Mouse (Mus musculus): Measurements from ENCODE around the gene Shld2. TPM values are rescaled to one million over a fixed set of nuclear protein-coding genes. Genes with fewer than 3 reads are reported as not detected.
"Not testable (repeated sequence)": the region's sequence is repeated elsewhere in the genome, so short reads cannot be mapped to it uniquely, and the experiment has no call there.

The Shld2 gene
- polyA plus RNA-seq, 1 experiment from 2014 or later = 8.6 TPM

GRCm38 (mm10) chr14:34288396-34288795 is 21.9 kb downstream of the Shld2 start:
- H3K4me1 ChIP-seq (ENCODE audit: control insufficient read depth, insufficient read depth, low read length) = no peaks in the 10 kb centered on the region
- H3K36me3 ChIP-seq (ENCODE audit: control insufficient read depth, insufficient read depth, low read length) = no peaks in the 10 kb centered on the region
- WGBS = 62% methylated on average over 2 of the region's 2 CpGs
- H3K4me3 ChIP-seq (ENCODE audit: low read depth, low read length) = no peak overlapping the region
- H3K27ac ChIP-seq (ENCODE audit: low read length) = no peak overlapping the region
- H3K27me3 ChIP-seq (ENCODE audit: control insufficient read depth, insufficient read depth, low read length) = no peaks in the 10 kb centered on the region
- H3K4me2 ChIP-seq (replicated peaks; ENCODE audit: low read depth, low read length) = no peak overlapping the region
- H3K9me3 ChIP-seq (ENCODE audit: control insufficient read depth, low read depth, low read length) = no peaks in the 10 kb centered on the region
- no peak overlapping the region for H3K9ac ChIP-seq (replicated peaks; ENCODE audit: low read depth, low read length)
- ATAC-seq (ENCODE audit: insufficient number of reproducible peaks, insufficient read depth, low FRiP score, low read depth) = no peak

GRCm38 (mm10) chr14:34281736-34282269 is 28.5 kb downstream of the Shld2 start:
- ATAC-seq (ENCODE audit: insufficient number of reproducible peaks, insufficient read depth, low FRiP score, low read depth) = no peak
- Histone ChIP-seq H3K4me2 (replicated peaks; ENCODE audit: low read depth, low read length) (no peak overlapping the region), H3K36me3 (ENCODE audit: control insufficient read depth, insufficient read depth, low read length) (no peaks in the 10 kb centered on the region), H3K27me3 (ENCODE audit: control insufficient read depth, insufficient read depth, low read length) (no peaks in the 10 kb centered on the region), H3K4me3 (ENCODE audit: low read depth, low read length) (no peak overlapping the region), H3K9me3 (ENCODE audit: control insufficient read depth, low read depth, low read length) (no peaks in the 10 kb centered on the region), H3K27ac (ENCODE audit: low read length) (no peak overlapping the region), H3K4me1 (ENCODE audit: control insufficient read depth, insufficient read depth, low read length) (no peaks in the 10 kb centered on the region), H3K9ac (replicated peaks; ENCODE audit: low read depth, low read length) (no peak overlapping the region)
- WGBS = 96% methylated on average over 5 of the region's 5 CpGs

- 78% methylated on average over 2 of the region's 2 CpGs for WGBS
- H3K4me2 ChIP-seq (replicated peaks; ENCODE audit: low read depth, low read length) = no peak overlapping the region
- H3K27me3 ChIP-seq (ENCODE audit: control insufficient read depth, insufficient read depth, low read length) = no peaks in the 10 kb centered on the region
- ATAC-seq (ENCODE audit: insufficient number of reproducible peaks, insufficient read depth, low FRiP score, low read depth) = no peak
- no peaks in the 10 kb centered on the region for H3K36me3 ChIP-seq (ENCODE audit: control insufficient read depth, insufficient read depth, low read length)
- no peaks in the 10 kb centered on the region for H3K9me3 ChIP-seq (ENCODE audit: control insufficient read depth, low read depth, low read length)
- no peaks in the 10 kb centered on the region for H3K4me1 ChIP-seq (ENCODE audit: control insufficient read depth, insufficient read depth, low read length)
- no peak overlapping the region for H3K9ac ChIP-seq (replicated peaks; ENCODE audit: low read depth, low read length)
- H3K27ac ChIP-seq (ENCODE audit: low read length) = no peak overlapping the region
- no peak overlapping the region for H3K4me3 ChIP-seq (ENCODE audit: low read depth, low read length)
Observed at GRCm38 (mm10) chr14:34280798-34281197, 29.5 kb downstream of the Shld2 start.

DNA sequence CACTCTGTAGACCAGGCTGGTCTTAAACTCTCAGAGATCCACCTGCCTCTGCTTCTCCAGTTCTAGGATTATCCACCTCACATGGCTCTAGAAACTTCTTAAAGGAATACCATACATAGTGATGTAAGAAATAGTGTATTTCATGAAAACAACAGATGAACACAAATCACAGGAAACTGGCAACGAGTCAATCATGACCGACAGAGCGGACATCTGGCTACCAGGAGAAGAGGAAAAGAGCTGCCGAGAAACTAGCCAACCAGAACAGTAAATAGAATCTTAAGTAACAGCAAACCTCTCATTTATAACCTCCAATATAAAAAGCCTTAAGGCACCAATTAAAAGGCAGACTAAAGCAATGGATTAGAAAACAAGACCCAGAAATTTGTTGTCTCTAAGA is 30.6 kb downstream of the Shld2 start:
- H3K9me3 ChIP-seq (ENCODE audit: control insufficient read depth, low read depth, low read length) = no peaks in the 10 kb centered on the region
- H3K4me1 ChIP-seq (ENCODE audit: control insufficient read depth, insufficient read depth, low read length) = no peaks in the 10 kb centered on the region
- 86% methylated on average over 4 of the region's 4 CpGs for WGBS
- H3K9ac ChIP-seq (replicated peaks; ENCODE audit: low read depth, low read length) = no peak overlapping the region
- no peak overlapping the region for H3K4me3 ChIP-seq (ENCODE audit: low read depth, low read length)
- no peaks in the 10 kb centered on the region for H3K36me3 ChIP-seq (ENCODE audit: control insufficient read depth, insufficient read depth, low read length)
- ATAC-seq (ENCODE audit: insufficient number of reproducible peaks, insufficient read depth, low FRiP score, low read depth) = no peak
- H3K27me3 ChIP-seq (ENCODE audit: control insufficient read depth, insufficient read depth, low read length) = no peaks in the 10 kb centered on the region
- no peak overlapping the region for H3K4me2 ChIP-seq (replicated peaks; ENCODE audit: low read depth, low read length)
- H3K27ac ChIP-seq (ENCODE audit: low read length) = no peak overlapping the region

- Histone ChIP-seq H3K4me2 (replicated peaks; ENCODE audit: low read depth, low read length) (no peak overlapping the region), H3K4me3 (ENCODE audit: low read depth, low read length) (no peak overlapping the region), H3K9ac (replicated peaks; ENCODE audit: low read depth, low read length) (no peak overlapping the region), H3K27ac (ENCODE audit: low read length) (no peak overlapping the region), H3K36me3 (ENCODE audit: control insufficient read depth, insufficient read depth, low read length) (no peaks in the 10 kb centered on the region), H3K27me3 (ENCODE audit: control insufficient read depth, insufficient read depth, low read length) (no peaks in the 10 kb centered on the region), H3K9me3 (ENCODE audit: control insufficient read depth, low read depth, low read length) (no peaks in the 10 kb centered on the region), H3K4me1 (ENCODE audit: control insufficient read depth, insufficient read depth, low read length) (no peaks in the 10 kb centered on the region)
- 56% methylated on average over 4 of the region's 4 CpGs for WGBS
- ATAC-seq (ENCODE audit: insufficient number of reproducible peaks, insufficient read depth, low FRiP score, low read depth) = peak; percentile 18; the same call in 1 of the 2 replicates
Observed at GRCm38 (mm10) chr14:34275225-34275624, 35.1 kb downstream of the Shld2 start.

- Histone ChIP-seq H3K4me2 (replicated peaks; ENCODE audit: low read depth, low read length) (no peak overlapping the region), H3K4me3 (ENCODE audit: low read depth, low read length) (no peak overlapping the region), H3K9ac (replicated peaks; ENCODE audit: low read depth, low read length) (no peak overlapping the region), H3K36me3 (ENCODE audit: control insufficient read depth, insufficient read depth, low read length) (no peaks in the 10 kb centered on the region), H3K27ac (ENCODE audit: low read length) (no peak overlapping the region), H3K27me3 (ENCODE audit: control insufficient read depth, insufficient read depth, low read length) (no peaks in the 10 kb centered on the region), H3K4me1 (ENCODE audit: control insufficient read depth, insufficient read depth, low read length) (no peaks in the 10 kb centered on the region), H3K9me3 (ENCODE audit: control insufficient read depth, low read depth, low read length) (no peaks in the 10 kb centered on the region)
- ATAC-seq (ENCODE audit: insufficient number of reproducible peaks, insufficient read depth, low FRiP score, low read depth) = no peak
- 82% methylated on average over 3 of the region's 3 CpGs for WGBS
Observed at GRCm38 (mm10) chr14:34274141-34274540, 36.2 kb downstream of the Shld2 start.

GRCm38 (mm10) chr14:34273280-34273679 is 37.0 kb downstream of the Shld2 start:
- no peak overlapping the region for H3K9ac ChIP-seq (replicated peaks; ENCODE audit: low read depth, low read length)
- no peak for ATAC-seq (ENCODE audit: insufficient number of reproducible peaks, insufficient read depth, low FRiP score, low read depth)
- WGBS = 48% methylated on average over 2 of the region's 2 CpGs

DNA sequence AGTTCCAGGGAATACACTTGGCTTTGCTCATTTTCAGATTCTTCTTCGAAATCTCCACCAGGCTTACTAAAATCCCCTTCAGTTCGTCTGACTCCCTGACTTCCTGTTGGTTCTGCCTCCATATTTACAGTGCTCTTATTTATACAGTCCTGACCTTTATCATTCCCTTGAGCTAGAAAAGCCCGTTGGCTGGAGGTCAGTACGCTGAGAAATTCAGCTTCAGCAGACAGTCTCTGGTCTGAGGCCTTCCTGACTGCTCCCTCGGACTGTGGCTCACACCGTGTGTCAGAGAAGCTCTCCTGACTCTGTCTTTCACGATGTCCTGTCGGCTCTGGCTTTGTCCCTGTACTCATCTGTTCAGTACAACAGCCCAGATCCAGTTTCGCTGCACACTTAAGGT is 42.2 kb downstream of the Shld2 start:
- Histone ChIP-seq H3K9ac (replicated peaks; ENCODE audit: low read depth, low read length) (no peak overlapping the region), H3K9me3 (ENCODE audit: control insufficient read depth, low read depth, low read length) (no peaks in the 10 kb centered on the region), H3K27me3 (ENCODE audit: control insufficient read depth, insufficient read depth, low read length) (no peaks in the 10 kb centered on the region), H3K4me2 (replicated peaks; ENCODE audit: low read depth, low read length) (no peak overlapping the region), H3K4me3 (ENCODE audit: low read depth, low read length) (no peak overlapping the region), H3K4me1 (ENCODE audit: control insufficient read depth, insufficient read depth, low read length) (no peaks in the 10 kb centered on the region), H3K36me3 (ENCODE audit: control insufficient read depth, insufficient read depth, low read length) (no peaks in the 10 kb centered on the region), H3K27ac (ENCODE audit: low read length) (no peak overlapping the region)
- ATAC-seq (ENCODE audit: insufficient number of reproducible peaks, insufficient read depth, low FRiP score, low read depth) = no peak
- 51% methylated on average over 9 of the region's 9 CpGs for WGBS

More at GRCm38 (mm10) chr14:34273280-34273679, 37.0 kb downstream of the Shld2 start:
- Histone ChIP-seq H3K9me3 (ENCODE audit: control insufficient read depth, low read depth, low read length) (no peaks in the 10 kb centered on the region), H3K27ac (ENCODE audit: low read length) (no peak overlapping the region), H3K4me2 (replicated peaks; ENCODE audit: low read depth, low read length) (no peak overlapping the region), H3K36me3 (ENCODE audit: control insufficient read depth, insufficient read depth, low read length) (no peaks in the 10 kb centered on the region), H3K4me3 (ENCODE audit: low read depth, low read length) (no peak overlapping the region), H3K4me1 (ENCODE audit: control insufficient read depth, insufficient read depth, low read length) (no peaks in the 10 kb centered on the region), H3K27me3 (ENCODE audit: control insufficient read depth, insufficient read depth, low read length) (no peaks in the 10 kb centered on the region)

- H3K4me3 ChIP-seq (ENCODE audit: low read depth, low read length); H3K9ac ChIP-seq (replicated peaks; ENCODE audit: low read depth, low read length); H3K9me3 ChIP-seq (ENCODE audit: control insufficient read depth, low read depth, low read length); H3K4me1 ChIP-seq (ENCODE audit: control insufficient read depth, insufficient read depth, low read length); H3K27ac ChIP-seq (ENCODE audit: low read length); ATAC-seq (ENCODE audit: insufficient number of reproducible peaks, insufficient read depth, low FRiP score, low read depth); H3K27me3 ChIP-seq (ENCODE audit: control insufficient read depth, insufficient read depth, low read length); H3K36me3 ChIP-seq (ENCODE audit: control insufficient read depth, insufficient read depth, low read length); H3K4me2 ChIP-seq (replicated peaks; ENCODE audit: low read depth, low read length): not testable (repeated sequence)
- WGBS = 68% methylated on average over 3 of the region's 3 CpGs
Observed at GRCm38 (mm10) chr14:34258525-34258924, 51.8 kb downstream of the Shld2 start.

Data from stomach, embryonic 14.5 days (tissue).